Mouse (Mus musculus) megakaryocyte, embryonic 14.5 days (primary cell): Measurements from ENCODE around the gene Entpd3.

ENCODE experiments used
- FLI1 ChIP-seq: IDR thresholded peaks from 2 replicates; pipeline ENCODE4 v1.6.1; 2012; ENCODE audit warnings: low read length, inconsistent platforms, mixed read lengths
- GATA1 ChIP-seq: IDR thresholded peaks from 3 replicates; pipeline ENCODE4 v1.6.1; 2012; ENCODE audit warnings: mixed read lengths, low read length, inconsistent platforms, borderline replicate concordance

DNA sequence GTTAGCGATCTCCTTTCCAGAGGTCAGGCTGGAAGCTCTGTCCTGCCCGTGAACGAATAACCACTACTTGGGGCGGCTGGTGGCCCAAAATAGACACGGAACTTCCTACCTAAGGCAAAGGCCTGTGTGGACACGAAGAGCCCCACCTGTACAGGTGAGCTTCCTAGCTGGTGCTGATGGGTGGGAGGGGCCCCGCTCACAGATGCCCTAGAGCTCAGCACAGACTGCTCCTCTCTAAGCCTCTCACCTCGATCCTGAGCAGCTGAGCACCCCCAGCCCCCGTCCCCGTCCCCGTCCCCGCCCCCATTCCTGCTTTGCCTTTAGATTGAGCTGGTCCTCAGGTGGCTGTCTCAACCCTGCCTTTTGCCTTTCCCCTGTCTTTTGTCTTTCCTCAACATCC lies 64.3 kb downstream of the Entpd3 start:
- no peak for TF ChIP-seq GATA1
- TF ChIP-seq FLI1: no peak
